Mouse (Mus musculus): ENCODE results near the gene Kctd19.

Kctd19 gene

DNA sequence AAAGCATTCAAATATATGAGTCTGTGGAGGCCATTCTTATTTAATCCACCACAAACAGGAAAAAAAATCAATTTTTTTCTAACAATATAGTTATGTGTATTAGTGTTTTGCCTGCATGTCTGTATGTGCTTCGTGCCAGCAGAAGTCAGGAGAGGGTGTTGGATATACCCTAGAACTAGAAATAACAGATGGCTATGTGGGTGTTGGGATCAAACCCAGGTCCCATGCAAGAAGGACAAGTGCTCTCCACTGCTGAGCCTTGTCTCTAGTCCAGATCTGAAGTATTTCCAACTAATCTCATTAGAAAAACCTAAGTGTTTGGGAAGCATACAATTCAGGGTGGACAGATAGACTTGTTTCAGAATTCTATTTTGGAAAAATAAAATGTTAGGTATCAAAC lies 8.7 kb upstream of the Kctd19 start:
- no peak for DNase-seq (ENCODE audit: low spot score in 2 of 2)

DNA sequence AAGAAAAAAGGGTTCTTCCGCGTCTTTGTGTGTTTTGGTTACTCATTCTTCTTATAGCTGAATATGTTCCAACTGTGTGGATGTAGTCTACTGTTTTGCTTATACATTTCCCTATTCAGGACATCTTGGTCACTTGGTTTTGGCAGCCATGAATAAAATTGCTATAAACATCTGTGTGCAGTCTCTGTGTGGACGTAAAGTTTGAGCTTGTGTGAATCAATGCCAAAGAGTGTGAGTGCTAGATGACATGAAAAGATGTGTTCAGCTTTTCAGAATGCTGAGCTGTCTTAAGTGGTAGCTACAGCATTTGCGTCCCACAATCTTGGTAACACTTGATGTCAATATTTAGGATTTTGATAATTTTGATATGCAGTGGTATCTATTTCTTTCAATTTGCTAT lies 6.5 kb upstream of the Kctd19 start:
- no peak for DNase-seq (ENCODE audit: low spot score in 2 of 2)

DNA sequence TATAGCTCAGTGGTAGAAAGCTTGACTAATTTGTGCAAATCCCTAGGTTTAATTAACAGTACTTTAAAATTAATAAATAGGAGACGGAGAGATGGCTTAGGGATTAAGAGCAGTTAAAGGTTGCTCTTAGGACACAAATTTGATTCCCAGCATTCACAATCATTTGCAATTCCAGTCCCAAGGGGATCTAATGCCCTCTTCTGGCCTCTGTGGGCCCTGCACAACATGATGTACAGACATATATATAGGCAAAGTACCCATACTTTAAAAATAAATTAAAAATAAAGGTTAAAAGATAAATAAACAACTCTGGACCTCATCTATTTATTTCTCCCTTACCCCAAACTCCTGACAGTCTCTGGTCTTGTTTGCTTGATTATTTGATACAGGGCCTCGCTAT lies 5.7 kb upstream of the Kctd19 start:
- DNase-seq (ENCODE audit: low spot score in 2 of 2) = no peak

DNA sequence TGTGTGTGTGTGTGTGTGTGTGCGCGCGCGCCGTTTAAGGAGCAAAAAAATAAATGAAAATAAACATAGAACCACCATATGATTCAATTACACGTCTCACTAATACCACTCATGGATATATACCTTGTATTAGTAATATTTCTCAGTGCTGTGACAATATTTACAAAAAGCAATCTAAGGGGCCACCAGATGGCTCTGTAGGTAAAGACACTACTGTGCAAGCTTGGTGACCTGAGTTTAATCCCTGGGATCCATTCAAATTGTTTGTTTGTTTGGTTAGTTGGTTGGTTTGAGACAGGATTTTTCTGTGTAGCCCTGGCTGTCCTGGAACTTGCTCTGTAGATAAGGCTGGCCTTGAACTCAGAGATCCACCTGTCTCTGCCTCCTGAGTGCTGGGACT lies 3.4 kb downstream of the Kctd19 start:
- DNase-seq (ENCODE audit: low spot score in 2 of 2) = no peak

DNA sequence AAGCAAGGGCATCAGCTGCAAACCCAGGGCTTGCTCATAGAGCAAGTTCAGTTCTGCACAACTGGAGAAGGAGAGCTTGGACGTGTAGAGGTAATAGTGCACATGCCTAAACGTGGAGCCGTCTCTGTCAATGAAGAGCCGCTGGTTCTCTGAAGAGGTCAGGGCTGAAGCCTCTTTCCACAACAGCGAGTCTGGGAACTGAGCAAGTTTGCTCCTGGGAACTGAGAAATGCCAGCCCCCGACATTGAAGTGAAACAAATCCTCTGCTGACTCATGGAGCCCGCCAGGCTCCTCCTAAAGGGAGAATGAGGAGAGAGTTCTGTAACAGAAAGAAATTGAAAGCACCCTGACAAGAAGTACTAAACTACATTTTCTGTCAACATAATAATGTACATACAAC lies 5.0 kb downstream of the Kctd19 start:
- no peak for DNase-seq (ENCODE audit: low spot score in 2 of 2)

DNA sequence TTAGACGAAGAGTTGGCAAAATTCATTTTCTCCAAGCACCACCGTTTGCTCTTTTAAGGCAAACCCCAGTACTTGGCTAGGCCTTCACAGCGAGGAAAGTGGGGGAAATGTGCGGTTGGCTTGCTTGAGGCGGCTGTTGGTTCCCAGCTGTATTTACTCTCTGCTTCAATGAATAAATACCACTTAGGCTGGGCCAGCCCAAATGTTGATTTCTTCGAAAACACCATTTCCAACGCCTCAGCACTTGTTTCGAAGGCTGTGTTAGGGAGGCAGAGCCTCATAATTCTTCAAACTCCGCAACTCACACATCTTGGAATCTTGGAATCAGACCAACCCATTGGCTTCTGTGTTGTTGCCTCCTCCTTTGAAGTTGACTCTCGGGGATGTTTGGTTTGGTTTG lies 6.9 kb downstream of the Kctd19 start:
- DNase-seq (ENCODE audit: low spot score in 2 of 2) = peak; percentile 3 to 12

DNA sequence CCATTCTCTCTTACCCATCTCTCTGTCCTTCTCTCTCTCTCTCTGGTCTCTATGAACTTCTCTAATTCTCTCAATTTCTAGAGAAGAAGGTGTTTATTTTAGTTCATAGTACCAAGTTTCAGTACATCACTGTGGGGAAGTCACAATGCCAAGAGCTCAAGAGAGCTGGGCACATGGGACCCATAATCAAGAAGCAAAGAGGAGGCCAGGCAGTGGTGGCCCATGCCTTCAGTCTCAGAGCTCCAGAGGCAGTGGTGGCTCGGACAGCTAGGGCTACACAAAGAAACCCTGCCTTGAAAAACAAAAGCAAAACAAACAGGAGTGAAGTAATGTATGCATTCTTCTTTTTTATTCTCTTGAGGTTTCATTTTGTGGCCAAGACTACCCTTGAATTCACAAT lies 8.8 kb downstream of the Kctd19 start:
- no peak for DNase-seq (ENCODE audit: low spot score in 2 of 2)

DNA sequence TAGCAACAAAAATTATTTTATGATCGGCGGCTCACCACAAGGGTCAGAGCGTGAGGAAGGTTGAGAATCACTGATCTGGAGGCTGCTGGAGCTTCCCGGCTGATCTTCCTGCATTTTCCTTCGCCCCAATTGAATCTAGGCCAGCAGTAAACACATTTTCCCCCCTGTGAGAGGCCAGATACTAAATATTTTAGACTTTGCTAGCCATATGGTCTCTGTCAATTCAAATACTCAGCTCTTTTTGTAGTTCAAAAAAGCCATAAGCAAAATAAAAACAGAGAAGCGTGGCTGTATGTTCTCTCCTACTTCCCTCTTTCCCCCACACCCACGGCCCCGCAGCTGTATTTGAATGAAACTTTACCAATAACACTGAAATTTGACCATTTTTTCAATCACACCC lies 9.8 kb downstream of the Kctd19 start:
- no peak for DNase-seq (ENCODE audit: low spot score in 2 of 2)

DNA sequence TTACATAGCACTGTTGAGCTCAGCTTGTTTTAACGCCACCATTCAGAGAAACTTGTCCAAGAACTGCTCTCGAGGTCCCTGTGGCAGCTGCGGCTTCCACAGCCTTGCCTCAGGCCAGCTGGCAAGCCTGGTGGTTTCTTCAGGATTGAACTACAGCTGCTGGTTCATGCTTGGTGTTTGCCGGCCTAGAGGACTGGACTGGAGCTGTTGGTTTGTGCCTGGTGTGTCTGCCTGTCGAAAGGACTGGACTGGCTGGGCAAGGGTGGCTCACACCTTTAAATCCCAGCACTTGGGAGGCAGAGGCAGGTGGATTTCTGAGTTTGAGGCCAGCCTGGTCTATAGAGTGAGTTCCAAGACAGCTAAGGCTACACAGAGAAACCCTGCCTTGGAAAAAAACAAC lies 13.3 kb downstream of the Kctd19 start:
- DNase-seq (ENCODE audit: low spot score in 2 of 2) = no peak

DNA sequence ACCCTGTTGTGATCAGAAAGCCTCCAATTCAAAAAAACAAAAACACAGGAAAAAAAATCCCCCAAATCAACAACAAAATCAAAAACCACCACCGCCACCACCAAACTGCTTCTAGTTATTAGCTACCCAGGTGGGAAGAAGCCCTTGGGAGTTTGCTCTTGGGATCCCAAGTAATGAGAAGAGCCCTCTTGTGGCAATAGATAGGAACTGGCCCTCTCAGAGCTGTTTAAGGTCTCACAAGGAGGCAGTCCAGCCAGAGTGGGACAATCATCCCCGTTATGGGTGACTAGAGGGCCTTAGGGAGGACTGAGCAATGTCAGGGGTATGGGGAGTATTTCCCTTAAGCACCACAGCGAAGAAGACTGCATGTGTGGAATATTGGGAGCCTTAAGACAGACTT lies 15.6 kb downstream of the Kctd19 start:
- DNase-seq (ENCODE audit: low spot score in 2 of 2) = peak in 1 of 2 experiments; percentile 51

DNA sequence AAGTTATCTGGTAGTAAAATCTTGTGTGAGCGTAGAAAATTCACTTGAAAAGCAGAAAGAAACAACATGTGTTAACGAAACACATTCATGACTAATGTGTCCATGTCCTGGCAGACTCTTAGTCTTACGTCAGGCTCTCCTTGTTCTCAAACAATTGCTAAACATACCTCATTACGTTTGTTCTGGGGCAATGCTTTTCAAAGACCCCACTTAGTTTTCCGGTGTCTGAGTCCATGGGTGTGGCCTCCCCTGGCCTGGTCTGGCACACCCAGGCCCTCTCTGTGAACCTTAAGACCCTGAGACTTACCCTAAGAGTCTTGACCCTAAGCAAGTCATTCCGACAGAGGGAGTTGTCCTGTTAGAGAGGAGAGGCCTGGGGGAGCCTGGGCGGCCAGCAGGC lies 19.4 kb downstream of the Kctd19 start:
- DNase-seq (ENCODE audit: low spot score in 2 of 2) = no peak

DNA sequence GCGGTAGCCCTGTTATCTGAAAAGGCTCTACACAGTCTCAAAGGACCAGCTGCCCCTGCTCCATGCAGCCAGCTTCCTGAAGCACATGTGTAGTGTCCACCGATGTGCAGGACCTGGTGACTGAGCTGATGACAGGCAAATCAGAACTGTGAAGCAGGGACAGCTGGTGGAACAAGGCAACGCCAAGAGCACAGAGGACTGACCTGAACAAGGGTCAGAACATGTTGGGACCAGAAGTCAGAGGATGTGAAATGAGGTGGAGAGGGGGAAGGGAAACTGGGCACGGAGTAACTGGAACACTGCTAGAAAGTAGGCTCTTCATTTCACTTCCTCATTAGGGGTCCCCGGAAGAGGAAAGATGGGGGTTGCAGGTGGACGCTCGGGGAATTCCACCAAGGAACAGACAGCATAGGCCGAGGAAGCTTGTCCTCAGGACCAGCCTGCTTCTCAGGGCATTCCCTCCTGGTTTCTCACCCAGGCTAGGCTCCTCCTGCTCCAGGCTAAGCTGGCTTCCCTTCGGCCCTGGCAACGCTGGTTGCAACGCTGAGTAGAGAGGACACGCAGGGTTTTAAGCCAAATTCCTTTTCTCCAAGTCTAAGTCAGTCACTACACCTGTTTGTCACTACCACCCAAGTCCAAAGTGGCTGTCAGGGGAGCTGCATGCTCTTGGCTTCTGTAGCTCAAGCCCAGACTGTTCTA lies 20.1 kb downstream of the Kctd19 start:
- DNase-seq (ENCODE audit: low spot score in 2 of 2) = no peak

DNA sequence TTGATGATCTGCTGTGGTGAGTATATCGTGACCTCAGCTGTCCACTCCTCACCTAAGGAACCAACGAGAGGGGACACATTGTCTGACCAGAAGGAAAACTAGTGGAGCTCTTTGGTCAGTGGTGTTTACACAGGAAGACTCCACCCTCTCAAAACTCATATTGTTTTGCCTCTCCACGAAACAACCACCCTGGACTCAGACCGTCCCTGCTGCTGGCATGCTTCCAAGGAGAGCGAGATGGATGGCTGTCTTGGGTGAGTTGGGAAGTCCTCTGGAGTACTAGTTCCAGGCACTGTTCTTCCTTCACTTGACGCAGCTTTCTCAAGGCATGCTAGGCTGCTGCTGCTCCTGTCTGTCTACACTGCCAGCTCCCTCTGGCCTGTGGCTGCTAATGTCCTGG lies 24.2 kb downstream of the Kctd19 start:
- no peak for DNase-seq (ENCODE audit: low spot score in 2 of 2)

DNA sequence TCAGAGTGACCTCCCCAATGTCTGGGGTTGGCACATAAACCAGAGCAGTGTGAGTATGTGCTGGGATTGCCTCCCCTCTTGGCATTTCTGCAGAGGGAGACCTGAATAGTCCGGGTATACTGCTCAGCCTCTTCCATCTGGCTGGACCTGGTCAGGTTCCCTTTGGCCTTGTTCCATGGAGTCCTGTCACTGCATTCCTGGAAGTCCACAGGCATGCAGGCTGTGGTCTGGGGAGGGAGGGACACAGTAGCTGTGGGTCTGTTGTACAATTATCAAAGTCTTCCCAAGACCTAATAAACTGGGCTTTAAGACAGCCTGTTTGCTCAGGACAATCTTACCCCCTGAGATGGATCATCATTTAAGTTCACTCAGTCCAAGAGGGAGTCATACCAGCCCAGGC lies 26.2 kb downstream of the Kctd19 start:
- no peak for DNase-seq (ENCODE audit: low spot score in 2 of 2)

DNA sequence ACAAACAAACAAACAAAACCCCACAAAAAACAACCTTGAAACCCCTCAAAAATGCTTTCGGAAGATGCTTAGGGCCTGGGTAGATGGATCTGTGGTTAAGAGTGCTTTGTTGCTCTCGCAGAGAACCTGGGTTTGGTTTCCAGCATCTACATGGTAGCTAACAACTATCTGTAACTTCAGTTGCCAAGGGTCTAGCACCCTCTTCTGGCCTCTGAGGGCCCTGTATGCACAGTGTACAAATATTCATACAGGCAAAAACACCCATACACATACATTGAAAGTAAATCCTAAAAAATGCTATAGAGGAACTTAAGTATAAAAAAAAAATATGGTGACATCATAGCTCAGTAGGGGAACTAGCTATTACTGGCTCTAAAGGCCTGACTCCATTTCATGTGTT lies 29.2 kb downstream of the Kctd19 start:
- no peak for DNase-seq (ENCODE audit: low spot score in 2 of 2)

DNA sequence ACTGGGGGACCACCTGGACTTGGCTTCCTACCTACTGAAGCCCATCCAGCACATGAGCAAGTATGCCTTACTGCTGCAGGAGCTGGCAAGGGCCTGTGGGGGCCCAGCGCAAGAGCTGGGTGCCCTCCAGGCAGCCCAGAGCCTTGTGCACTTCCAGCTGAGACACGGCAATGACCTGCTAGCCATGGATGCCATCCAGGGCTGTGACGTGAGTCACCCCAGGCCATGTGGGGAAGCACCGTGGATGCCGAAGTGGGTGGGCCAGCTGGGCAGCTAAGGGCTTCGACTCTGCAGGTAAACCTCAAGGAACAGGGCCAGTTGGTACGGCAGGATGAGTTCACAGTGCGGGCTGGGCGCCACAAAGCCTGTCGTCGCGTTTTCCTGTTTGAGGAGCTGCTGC lies 33.0 kb downstream of the Kctd19 start:
- DNase-seq (ENCODE audit: low spot score in 2 of 2) = no peak

DNA sequence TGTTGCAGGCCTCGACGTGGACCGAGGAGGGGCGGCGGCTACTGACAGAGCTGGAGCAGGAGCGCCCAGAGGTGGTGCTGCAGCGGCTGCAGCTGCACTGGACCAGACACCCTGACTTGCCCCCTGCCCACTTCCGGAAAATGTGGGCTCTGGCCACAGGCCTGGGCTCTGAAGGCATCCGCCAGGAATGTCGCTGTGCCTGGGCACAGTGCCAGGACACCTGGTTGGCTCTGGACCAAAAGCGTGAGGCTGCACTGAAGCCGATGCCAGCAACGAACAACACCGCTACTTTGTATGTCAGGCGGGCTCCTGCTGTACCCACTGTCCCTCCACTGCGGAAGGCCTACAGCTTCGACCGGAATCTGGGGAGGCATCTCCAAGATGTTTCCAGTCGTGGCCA lies 34.6 kb downstream of the Kctd19 start:
- no peak for DNase-seq (ENCODE audit: low spot score in 2 of 2)

DNA sequence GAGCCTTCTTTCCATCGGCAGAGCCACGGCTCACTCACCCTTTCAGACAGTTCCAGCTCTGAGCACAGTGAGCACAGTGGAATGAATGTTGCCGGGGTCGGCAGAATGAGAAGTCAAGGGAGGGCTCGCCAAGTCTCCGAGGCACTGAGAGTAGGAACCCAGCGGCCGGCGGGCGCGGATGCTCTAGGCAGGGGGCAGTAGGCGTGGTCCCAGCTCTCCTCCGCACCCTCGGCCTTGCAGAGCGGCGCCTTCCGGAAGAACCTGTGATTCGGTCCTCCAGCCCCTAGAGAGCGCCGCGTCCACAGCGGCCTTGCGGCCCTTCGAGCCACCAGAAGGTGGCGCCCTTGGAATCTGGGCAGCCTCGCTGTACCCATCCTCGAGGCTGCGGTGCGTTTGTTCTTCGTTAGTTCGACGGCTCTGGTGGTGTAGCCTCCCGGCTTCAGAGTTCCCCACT lies 38.8 kb downstream of the Kctd19 start:
- no peak for DNase-seq (ENCODE audit: low spot score in 2 of 2)

DNA sequence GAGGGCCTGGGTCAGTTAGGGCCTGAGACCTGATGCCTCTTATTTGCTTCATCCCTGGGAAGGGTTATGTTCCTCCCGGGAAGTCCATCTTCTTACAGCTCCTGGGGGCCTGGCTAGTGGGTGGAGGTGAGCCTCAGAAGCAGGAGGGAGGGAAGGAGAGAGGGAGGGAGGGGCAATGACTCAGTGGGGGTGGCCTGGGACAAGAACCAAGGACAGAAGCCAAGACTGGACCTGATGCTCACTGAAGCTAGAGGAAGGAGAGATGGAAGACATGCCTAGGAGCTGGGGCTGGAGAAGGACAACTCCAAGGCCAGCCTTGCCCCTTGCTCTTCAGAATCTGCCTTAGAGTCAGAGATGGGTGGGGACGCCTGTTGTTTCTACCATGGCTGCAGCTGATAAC lies 40.3 kb downstream of the Kctd19 start, which contains the start of gene Plekhg4:
Gene Plekhg4, plus strand, starts transcription at position 243 of the 400 bp plus-strand sequence.
- DNase-seq (ENCODE audit: low spot score in 2 of 2) = no peak

DNA sequence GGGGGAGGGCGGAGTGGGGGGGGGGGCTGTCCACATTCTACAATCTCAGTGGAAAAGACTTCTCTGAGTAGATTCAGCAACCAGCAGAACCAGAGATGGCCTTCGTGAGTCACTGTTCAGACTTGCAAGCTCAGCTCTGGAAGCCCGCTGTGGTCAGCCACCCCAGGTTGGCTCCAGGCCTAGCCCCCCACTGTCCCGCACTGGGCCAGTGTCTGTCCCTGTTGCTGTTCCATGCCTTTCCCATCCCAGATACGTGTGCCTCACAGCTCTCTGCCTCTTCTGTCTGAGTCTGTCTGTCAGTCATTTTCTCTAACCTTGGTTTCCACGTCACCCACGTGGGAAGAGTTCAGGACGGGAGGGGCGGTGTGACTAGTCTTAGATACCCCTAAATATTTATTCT lies 40.8 kb downstream of the Kctd19 start:
- no peak for DNase-seq (ENCODE audit: low spot score in 2 of 2)

DNA sequence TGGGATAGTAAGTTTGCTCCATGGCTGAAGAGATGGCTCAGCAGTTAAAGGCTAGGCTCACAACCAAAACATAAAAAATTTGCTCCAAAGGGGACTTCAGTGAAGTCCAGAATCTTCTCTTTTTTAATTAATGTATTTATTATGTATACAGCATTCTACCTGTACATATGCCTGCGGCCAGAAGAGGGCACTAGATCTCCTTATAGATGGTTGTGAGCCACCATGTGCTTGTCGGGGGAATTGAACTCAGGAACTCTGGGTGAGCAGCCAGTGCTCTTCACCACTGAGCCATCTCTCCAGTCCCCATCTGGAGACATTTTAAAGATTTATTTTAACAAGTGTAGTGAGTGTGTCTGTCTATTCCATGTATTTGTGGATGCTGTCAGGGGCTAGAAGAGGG lies 46.2 kb downstream of the Kctd19 start:
- no peak for DNase-seq (ENCODE audit: low spot score in 2 of 2)

DNA sequence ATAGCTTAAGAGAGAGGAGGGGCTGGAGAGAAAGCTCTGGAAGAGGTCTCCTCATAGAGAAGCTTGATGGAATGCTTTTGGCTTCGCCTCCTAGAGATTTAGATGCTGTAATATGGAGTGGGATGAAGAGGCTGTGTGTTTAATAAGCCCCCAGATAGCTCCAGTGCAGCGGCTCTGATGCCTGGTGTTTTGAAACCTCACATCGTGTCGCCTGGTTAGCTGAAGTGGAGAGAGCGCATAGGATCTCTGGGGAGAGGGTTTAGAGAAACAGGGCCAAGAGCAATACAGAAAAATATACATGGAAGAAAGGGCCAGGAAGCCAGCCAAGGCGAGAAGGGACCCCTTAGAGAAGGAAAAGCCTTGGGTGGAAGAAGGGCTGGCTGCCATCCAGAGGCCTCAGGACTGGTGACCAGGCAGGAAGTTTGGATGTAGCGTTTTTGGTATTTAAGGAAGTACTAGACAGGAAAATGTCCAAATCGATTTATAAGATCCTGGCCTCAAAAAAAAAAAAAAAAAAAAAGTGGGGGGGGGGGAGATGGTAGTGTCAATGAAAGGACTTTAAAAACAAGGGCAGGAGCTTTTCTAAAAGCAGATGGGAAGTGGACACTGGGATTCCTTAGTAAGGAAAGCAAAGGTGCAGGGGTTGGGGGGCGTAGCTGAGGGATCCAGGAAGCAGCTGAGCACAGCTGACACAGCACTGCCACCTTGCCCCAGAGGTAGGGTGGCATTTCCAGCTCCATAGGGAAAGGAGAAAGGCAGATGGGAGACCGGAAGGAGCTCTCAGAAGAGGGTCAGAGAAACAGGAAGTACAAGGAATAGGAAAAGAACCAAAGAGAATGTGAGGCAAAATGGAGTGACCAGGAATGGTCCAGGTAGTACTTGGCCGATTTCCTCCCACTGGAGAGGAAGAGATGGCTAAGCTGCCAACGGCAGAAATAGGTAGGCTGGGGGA lies 51.3 kb downstream of the Kctd19 start:
- DNase-seq (ENCODE audit: low spot score in 2 of 2) = no peak

DNA sequence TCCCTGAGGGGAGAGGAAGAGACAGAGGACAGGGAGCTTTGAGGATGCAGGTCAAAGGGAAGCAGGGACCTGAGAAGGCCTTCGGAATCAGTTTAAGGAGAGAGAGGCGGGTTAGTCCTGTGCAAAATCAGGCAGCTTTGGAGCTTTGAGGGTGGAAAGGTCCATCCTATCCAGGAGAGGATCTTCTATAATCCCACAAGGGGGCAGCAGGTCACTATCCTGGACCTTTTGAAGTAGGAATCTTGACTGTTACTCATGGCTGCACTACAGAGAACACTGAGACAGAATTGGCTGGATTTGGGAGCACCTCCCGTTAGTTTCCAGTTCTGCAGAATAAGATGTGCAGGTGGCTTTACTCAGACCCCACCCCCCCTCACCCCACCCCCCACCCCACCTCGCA lies 53.7 kb downstream of the Kctd19 start:
- DNase-seq (ENCODE audit: low spot score in 2 of 2) = no peak
